Mouse (Mus musculus) layer of hippocampus, adult 9-11 months (tissue): ENCODE measurements around the gene Fam92b.

Source experiments
- DNase-seq: peaks from one replicate; pipeline ENCODE4 v3.0.0; 2022

Gene Fam92b

GRCm38 (mm10) chr8:120146051-120146450 is 31.2 kb downstream of the Fam92b start:
- no peak for DNase-seq

GRCm38 (mm10) chr8:120144652-120145301 is 32.5 kb downstream of the Fam92b start:
- DNase-seq: peak; percentile 46

- peak; percentile 64 for DNase-seq
These were observed 33.2 kb downstream of the Fam92b start for GRCm38 (mm10) chr8:120143911-120144651.

- DNase-seq: no peak
These were observed 36.5 kb downstream of the Fam92b start for GRCm38 (mm10) chr8:120140769-120141168.

- DNase-seq: no peak
These were observed 38.3 kb downstream of the Fam92b start for GRCm38 (mm10) chr8:120138958-120139357.

GRCm38 (mm10) chr8:120136618-120137017 is 40.6 kb downstream of the Fam92b start:
- peak; percentile 82 for DNase-seq

- DNase-seq: no peak
These were observed 41.6 kb downstream of the Fam92b start for GRCm38 (mm10) chr8:120135687-120136086.

GRCm38 (mm10) chr8:120133169-120133568 is 44.1 kb downstream of the Fam92b start:
- DNase-seq: no peak

GRCm38 (mm10) chr8:120131158-120131557 is 46.1 kb downstream of the Fam92b start:
- no peak for DNase-seq

GRCm38 (mm10) chr8:120129547-120129946 is 47.7 kb downstream of the Fam92b start:
- no peak for DNase-seq

GRCm38 (mm10) chr8:120126357-120127161 is 50.7 kb downstream of the Fam92b start:
- no peak for DNase-seq

GRCm38 (mm10) chr8:120124836-120125389 is 52.4 kb downstream of the Fam92b start:
- DNase-seq: no peak

- DNase-seq: no peak
These were observed 53.0 kb downstream of the Fam92b start for GRCm38 (mm10) chr8:120124261-120124660.

- DNase-seq: no peak
These were observed 56.3 kb downstream of the Fam92b start for GRCm38 (mm10) chr8:120120951-120121350.

GRCm38 (mm10) chr8:120119931-120120330 is 57.3 kb downstream of the Fam92b start:
- no peak for DNase-seq

GRCm38 (mm10) chr8:120119429-120119828 is 57.8 kb downstream of the Fam92b start:
- DNase-seq: no peak

- DNase-seq: no peak
These were observed 58.4 kb downstream of the Fam92b start for GRCm38 (mm10) chr8:120118847-120119246.

- DNase-seq: no peak
These were observed 59.1 kb downstream of the Fam92b start for GRCm38 (mm10) chr8:120118162-120118561.

- DNase-seq: no peak
These were observed 60.7 kb downstream of the Fam92b start for GRCm38 (mm10) chr8:120116600-120116999.
